In the genomic region with DNA sequence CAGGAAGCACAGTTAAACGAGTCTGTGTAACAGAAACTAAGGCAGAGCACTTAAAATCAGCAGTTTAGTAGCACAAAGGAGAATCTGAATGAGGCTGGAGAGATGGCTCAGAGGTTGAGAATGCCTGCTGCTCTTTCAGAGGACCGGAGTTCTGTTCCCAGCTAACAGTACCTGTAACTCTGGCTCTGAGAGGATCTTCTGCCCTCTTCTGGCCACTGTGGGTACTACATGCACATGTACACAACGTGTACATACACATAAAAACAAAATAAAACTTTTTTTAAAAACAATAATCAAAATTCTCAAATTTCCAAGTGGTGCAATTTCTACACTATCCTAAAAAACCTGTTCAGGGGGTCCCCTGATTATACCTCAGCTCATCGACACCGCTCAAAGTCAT, we compare ENCODE assay signal across 9 mouse cellular contexts.
DNase-seq lines count a peak whose midpoint lies in the region; ATAC-seq and TF ChIP-seq lines count a peak whose summit lies in the region.
"Had no signal": no experiment of that assay in that cellular context is flagged by ENCODE, and none has a peak within 500 bp of the region (broad histone marks: within the 10 kb centered on the region; RNA-seq: fewer than 3 reads in every experiment).

No protein-coding gene starts in this region.

- H3K9me3 ChIP-seq in lung, postnatal 0 days (ENCODE audit: low read length): no peaks in the 10 kb centered on the region
- H3K9me3 ChIP-seq: midbrain, embryonic 12.5 days had no signal

- no peak for TF ChIP-seq EP300 in lung, postnatal 0 days (IDR thresholded peaks at IDR 0.05)

- intact Hi-C loops in left cerebral cortex, postnatal 36 days (cut with DNase I): no loop called here

- H3K4me1 ChIP-seq in lung, postnatal 0 days (ENCODE audit: insufficient read depth, low read depth, low read length): no peaks in the 10 kb centered on the region
- no peaks in the 10 kb centered on the region for H3K4me1 ChIP-seq in lung, adult 2 months (ENCODE audit: control insufficient read depth, insufficient read depth, low read length)

- H3K27me3 ChIP-seq in lung, postnatal 0 days (replicated peaks; ENCODE audit: insufficient read depth, low read length): no peaks in the 10 kb centered on the region
- no peaks in the 10 kb centered on the region for H3K27me3 ChIP-seq in splenic B cell, adult 2 months (ENCODE audit: control insufficient read depth, insufficient read depth, low read length, poor library complexity, severe bottlenecking)
- H3K27me3 ChIP-seq: midbrain, embryonic 12.5 days had no signal

- TF ChIP-seq CTCF in lung, postnatal 0 days (IDR thresholded peaks at IDR 0.05): peak; percentile 48
- TF ChIP-seq CTCF in lung, adult 2 months (IDR thresholded peaks at IDR 0.05; ENCODE audit: insufficient read depth, low read length): no peak

- H3K4me2 ChIP-seq in lung, postnatal 0 days (replicated peaks; ENCODE audit: low read depth, low read length): no peak overlapping the region
- H3K4me2 ChIP-seq: midbrain, embryonic 12.5 days had no signal

- no peaks in the 10 kb centered on the region for H3K36me3 ChIP-seq in lung, postnatal 0 days (ENCODE audit: insufficient read depth, low read length)
- no peaks in the 10 kb centered on the region for H3K36me3 ChIP-seq in splenic B cell, adult 2 months (ENCODE audit: control insufficient read depth, insufficient read depth, low read length, poor library complexity, severe bottlenecking)
- H3K36me3 ChIP-seq: midbrain, embryonic 12.5 days had no signal

- no peak overlapping the region for H3K27ac ChIP-seq in lung, postnatal 0 days (ENCODE audit: low read length)
- H3K27ac ChIP-seq: midbrain, embryonic 12.5 days had no signal

- DNase-seq in embryo, embryonic 10.5 days (ENCODE audit: low spot score): peak; percentile 20
- DNase-seq in embryo, embryonic 9.5 days (ENCODE audit: extremely low spot score): no peak
- no peak for DNase-seq in lung, postnatal 0 days (ENCODE audit: low spot score)
- DNase-seq in lung, adult 2 months: no peak
- DNase-seq in c-Kit-positive CD71-negative TER-119-negative erythroid progenitor cells, embryonic 14.5 days (ENCODE audit: low read depth): peak; percentile 4
- DNase-seq in splenic B cell, adult 2 months (ENCODE audit: low read depth, low spot score): peak; percentile 43
- DNase-seq in left cerebral cortex, postnatal 36 days (ENCODE audit: low spot score in 2 of 2): no peak

- no peak overlapping the region for H3K4me3 ChIP-seq in lung, postnatal 0 days (ENCODE audit: low read depth, low read length)
- H3K4me3 ChIP-seq in lung, adult 2 months (replicated peaks; ENCODE audit: extremely low read depth, low read depth, low read length): no peak overlapping the region
- H3K4me3 ChIP-seq: midbrain, embryonic 12.5 days had no signal

- no peak for TF ChIP-seq POLR2A in lung, adult 2 months (IDR thresholded peaks at IDR 0.05; ENCODE audit: borderline replicate concordance, extremely low read depth, low read depth, low read length)

- 83% methylated on average over 5 of the region's 5 CpGs for WGBS in lung, postnatal 0 days
- WGBS in lung, adult 2 months: 86% methylated on average over 5 of the region's 5 CpGs

- no peak for ATAC-seq in lung, postnatal 0 days
- no peak for ATAC-seq in megakaryocyte, adult 5-6 weeks (ENCODE audit: poor library complexity, severe bottlenecking)

- no peak overlapping the region for H3K9ac ChIP-seq in lung, postnatal 0 days (replicated peaks; ENCODE audit: low read depth)
- H3K9ac ChIP-seq: midbrain, embryonic 12.5 days had no signal

Comparison
In these comparisons a context has a peak if more than half of its experiments do, and no peak if none do; other contexts are left out.
1. DNase-seq: peak in embryo, embryonic 10.5 days (single experiment), c-Kit-positive CD71-negative TER-119-negative erythroid progenitor cells, embryonic 14.5 days (single experiment) and splenic B cell, adult 2 months (single experiment); none in embryo, embryonic 9.5 days (single experiment), lung, postnatal 0 days (single experiment), lung, adult 2 months (single experiment) and left cerebral cortex, postnatal 36 days (0 of 2).